Mouse (Mus musculus): ENCODE results near the gene Prkg1.

- no peak for TF ChIP-seq CTCF (IDR thresholded peaks at IDR 0.05; ENCODE audit: low read depth)
- TF ChIP-seq EP300 (IDR thresholded peaks at IDR 0.05; ENCODE audit: low read depth) = no peak
Measured at GRCm38 (mm10) chr19:31714418-31714817, 50.4 kb downstream of the Prkg1 start.
